Mouse (Mus musculus) megakaryocyte-erythroid progenitor cell, adult 5-6 weeks (primary cell): Measurements from ENCODE around the gene Nmrk2. TPM values are rescaled to one million over a fixed set of nuclear protein-coding genes. Genes with fewer than 3 reads are reported as not detected.
"Not testable (repeated sequence)": the region's sequence is repeated elsewhere in the genome, so short reads cannot be mapped to it uniquely, and the experiment has no call there.

Experiments used
- ATAC-seq: replicated peaks from 2 replicates; pipeline ENCODE4 v1.8.0; 2016; ENCODE audit warnings: mild to moderate bottlenecking, inconsistent platforms; ENCODE audit not compliant: severe bottlenecking, poor library complexity, low FRiP score, low TSS enrichment
- total RNA-seq, 2 experiments: library from RNA; stranded (forward) in 1 of 2; stranded (reverse) in 1 of 2; fragments of 200-1000, 215-1000 nt in 1 of 2; fragments of >200 nt in 1 of 2; fragmentation: Nextera tagmentation in 1 of 2; gene quantifications; 2 replicates each; pipeline ENCODE4 v1.2.3; 2014 to 2017

Gene Nmrk2
- total RNA-seq, 2 experiments from 2014 or later: not detected

GRCm38 (mm10) chr10:81217964-81218363 lies 16.1 kb upstream of the Nmrk2 start:
- peak; percentile 85 for ATAC-seq

GRCm38 (mm10) chr10:81217267-81217666 lies 15.4 kb upstream of the Nmrk2 start:
- not testable (repeated sequence) for ATAC-seq

DNA sequence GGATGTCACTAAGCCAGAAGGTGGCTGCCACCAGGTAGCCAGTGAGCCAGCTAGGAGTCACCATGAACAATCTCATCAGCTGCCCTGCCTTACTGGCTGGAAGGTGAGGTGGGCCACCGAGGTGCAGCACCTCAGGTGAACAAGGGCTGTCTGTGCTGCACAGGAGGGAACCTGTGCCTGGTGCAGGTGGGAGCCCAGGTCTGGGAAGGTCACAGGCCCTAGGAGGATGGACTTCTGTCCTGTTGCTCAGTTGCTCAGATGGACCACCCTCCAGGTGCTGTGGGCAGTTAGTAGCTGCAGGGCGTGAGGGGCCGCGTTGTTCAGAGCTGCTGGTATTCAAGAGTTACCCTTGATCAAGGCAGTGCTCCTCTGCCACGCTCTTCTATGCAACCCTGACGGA lies 15.0 kb upstream of the Nmrk2 start:
- ATAC-seq: no peak

GRCm38 (mm10) chr10:81216260-81216659 lies 14.4 kb upstream of the Nmrk2 start:
- ATAC-seq: no peak

DNA sequence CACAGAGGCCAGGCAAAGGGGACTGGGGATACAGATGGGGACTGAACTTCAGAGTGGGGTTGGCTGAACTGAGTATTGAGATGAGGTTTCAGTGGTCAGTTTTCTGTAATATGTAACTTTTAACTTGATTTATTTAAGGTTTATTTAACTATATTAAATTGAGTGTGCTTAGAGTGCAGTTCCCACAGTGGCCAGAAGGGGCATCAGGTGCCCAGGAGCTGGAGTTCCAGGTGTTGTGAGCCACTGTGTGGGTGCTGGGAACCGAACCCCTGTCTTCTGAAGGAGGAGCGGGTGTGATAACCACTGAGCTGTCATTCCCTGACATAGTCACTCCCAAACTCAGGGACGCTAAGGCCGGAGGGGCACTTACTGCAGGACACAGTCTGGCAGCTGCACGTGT lies 8.3 kb upstream of the Nmrk2 start:
- no peak for ATAC-seq

DNA sequence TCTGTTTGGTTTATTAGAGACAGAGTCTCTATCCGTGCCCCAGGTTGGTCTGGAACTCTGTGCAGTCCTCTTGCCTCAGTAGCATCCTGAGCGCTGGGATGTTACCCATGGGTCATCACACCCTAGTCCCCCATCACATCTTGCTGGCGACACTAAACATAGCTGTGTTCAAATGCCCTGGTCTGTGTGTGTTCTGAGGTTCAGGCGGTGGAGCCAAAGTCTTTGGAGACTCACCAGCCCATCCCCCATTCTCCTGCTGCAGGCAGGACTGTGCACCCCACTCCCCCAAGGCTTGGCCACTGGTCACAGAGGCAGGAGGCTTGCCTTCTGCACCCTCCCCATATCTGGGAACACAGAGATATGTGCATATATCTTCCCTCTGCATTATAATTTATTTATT lies 2.3 kb upstream of the Nmrk2 start:
- ATAC-seq: no peak

DNA sequence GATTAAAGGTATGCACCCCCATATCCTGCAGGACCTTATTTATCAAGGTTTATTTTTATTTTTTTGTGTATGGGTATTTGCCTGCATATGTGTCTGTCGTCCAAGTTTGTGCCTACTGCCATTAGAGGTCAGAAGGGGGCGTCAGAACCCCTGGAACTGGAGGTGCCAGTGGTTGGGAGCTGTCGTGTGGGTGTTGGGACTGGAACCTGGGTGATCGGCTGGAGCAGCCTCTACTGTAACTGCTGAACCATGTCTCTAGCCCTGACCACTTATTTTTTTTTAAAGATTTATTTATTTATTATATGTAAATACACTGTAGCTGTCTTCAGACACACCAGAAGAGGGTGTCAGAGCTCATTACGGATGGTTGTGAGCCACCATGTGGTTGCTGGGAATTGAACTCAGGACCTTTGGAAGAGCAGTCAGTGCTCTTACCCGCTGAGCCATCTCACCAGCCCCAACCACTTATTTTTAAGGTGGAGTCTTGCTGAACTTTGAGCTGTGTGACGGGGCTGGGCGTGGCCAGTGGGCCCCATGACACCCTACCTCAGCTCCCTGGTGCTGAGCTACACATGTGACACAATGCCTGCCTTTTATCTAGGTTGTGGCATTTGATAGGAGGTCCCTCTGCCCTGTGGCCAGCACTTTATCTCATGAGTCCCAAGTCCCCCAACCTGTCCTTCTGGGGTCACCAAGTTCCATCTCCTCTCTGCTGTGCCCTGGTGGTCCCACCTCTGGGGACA lies 1.3 kb upstream of the Nmrk2 start:
- ATAC-seq: peak; percentile 88

DNA sequence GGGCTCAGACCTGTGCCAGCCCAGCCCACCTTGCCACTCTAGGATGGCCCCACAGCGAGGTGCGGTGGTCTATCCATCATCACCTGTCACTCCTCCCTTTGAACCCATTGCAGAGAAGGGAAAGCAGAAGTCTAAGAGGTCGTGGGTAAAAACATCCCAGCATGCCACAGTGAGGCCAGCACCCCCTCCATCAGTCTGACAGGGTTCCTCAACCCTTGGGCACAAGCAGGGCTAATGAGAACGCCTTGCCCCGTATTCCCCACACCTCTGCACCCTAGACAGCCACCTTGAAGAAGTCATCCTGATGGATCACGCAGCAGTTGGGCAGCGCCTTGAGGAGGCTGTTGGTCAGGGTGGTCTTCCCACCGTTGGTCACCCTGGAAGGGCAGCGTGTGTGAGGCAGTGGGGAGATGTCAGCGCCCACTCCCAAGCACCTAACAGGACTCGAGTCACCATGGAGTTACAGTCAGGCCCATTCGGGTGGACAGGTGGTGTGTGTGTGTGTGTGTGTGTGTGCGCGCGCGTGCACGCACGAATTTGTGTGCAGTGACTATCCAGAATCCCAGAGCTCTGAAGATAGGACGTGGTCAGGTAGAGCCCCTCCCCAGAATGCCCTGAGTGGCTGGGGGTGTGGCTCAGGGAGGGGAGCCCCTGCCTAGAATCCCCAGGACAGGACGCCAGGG lies 1.1 kb downstream of the Nmrk2 start:
- ATAC-seq: no peak

DNA sequence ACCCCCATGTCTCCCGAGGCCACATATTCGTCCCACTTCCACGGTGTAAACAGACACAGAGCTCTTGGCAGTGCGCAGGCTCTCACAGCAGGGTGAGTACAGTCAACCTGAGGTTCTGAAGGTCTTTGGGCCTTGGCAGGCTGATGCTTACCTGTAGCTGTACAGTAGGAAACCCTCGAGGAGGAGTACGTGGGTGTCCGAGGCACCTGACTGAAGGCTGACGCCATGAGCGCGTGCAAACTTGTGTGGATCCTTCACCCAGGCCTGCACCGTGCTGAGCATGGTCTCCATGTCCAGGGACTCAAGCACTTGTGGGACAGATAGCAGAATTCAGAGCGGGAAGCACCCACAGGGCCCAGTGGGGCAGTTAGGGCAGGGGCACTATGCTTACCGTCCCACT lies 1.7 kb downstream of the Nmrk2 start:
- ATAC-seq: no peak

DNA sequence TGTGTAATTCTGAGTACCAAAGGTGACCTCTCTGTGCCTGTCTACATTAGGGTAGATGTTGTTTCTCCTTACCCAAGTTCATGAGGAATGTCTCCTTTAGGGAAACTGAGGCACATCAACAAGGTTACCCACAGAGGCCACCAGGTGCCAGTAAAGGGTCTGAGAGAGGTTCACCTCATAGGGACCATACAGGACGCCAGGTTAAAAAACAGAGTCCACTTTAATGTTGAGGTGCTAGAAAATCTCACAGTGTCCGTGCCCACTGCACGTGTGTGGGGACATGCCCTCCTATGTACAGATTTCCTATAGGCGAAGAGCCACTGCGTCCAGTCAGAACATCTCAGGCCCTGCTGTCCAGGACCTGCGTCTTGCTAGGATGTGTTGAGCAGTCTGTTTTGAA lies 2.9 kb downstream of the Nmrk2 start:
- ATAC-seq: no peak

DNA sequence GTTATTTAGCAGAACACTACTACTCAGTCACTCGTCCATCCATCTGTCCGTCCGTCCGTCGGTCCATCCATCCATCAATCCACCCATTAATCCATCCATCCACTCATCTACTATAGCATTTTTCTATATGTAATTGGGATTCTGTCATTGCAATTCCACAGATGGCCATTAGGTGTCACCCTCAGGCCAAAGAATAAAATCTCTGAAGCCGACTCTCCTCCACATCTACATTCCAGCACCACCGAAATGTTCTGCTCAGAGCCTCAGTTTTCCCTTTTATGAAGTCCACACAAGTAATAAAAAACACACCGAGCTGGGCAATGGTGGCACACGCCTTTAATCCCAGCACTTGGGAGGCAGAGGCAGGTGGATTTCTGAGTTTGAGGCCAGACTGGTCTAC lies 3.6 kb downstream of the Nmrk2 start:
- no peak for ATAC-seq

- ATAC-seq: no peak
Observed at GRCm38 (mm10) chr10:81197305-81197704, 4.5 kb downstream of the Nmrk2 start.

DNA sequence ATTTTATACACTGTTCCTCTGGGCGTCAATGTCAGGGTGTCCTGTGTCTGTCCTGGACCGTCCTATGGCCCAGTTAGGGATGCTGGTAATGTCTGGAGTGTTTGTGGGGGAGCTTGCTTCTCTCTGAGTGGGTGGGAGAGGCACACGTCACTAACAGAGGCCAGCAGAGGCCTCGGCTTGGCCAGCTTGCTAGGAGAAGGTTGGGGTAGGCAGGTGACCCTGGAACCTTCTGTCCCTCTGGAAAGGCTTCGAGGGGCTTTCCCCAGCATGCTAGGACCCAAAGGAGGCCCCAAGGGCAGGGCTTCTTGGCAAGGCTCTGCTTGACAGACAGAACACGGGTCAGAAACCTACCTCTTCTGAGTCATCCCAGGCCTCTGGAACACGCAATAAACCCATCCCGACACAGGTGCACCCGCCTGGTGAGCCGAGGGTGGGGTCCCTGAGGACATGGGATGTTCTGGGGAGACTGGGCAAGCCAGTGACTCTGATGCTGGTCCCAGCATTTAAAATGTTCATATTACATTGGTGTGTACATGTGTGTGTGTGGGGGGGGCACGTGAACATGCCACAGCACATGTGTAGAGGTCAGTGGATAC lies 5.3 kb downstream of the Nmrk2 start:
- ATAC-seq: no peak

- no peak for ATAC-seq
Observed at GRCm38 (mm10) chr10:81195300-81195699, 6.6 kb downstream of the Nmrk2 start.

- peak; percentile 22; the same call in 1 of the 2 replicates for ATAC-seq
Observed at GRCm38 (mm10) chr10:81193991-81194774, 7.7 kb downstream of the Nmrk2 start.

DNA sequence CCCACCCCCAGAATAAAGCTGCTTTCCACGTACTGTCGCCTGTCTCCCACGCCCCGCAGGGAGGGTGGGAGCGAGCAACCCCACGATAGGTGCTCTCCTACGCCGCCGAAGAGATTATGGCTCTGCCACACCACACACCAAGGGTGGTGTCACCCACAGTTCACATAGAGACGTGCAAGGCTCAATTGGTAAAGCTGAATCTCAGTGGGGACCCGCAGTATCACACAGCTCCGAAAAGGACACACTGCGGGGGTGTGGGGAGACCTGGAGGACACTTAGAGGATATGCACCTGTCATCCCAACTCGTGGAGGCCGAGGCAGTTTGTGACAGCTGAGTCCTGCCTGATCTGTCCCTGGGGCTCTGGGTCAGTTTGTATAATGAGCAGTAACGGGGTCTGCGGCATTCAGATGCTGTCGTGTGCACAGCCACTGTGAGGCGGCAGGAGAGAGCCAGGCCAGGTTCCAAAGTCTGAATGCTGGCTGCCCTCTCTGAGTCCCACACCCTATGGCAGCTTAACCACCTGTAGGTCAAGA lies 8.8 kb downstream of the Nmrk2 start:
- peak; percentile 7; the same call in 1 of the 2 replicates for ATAC-seq

DNA sequence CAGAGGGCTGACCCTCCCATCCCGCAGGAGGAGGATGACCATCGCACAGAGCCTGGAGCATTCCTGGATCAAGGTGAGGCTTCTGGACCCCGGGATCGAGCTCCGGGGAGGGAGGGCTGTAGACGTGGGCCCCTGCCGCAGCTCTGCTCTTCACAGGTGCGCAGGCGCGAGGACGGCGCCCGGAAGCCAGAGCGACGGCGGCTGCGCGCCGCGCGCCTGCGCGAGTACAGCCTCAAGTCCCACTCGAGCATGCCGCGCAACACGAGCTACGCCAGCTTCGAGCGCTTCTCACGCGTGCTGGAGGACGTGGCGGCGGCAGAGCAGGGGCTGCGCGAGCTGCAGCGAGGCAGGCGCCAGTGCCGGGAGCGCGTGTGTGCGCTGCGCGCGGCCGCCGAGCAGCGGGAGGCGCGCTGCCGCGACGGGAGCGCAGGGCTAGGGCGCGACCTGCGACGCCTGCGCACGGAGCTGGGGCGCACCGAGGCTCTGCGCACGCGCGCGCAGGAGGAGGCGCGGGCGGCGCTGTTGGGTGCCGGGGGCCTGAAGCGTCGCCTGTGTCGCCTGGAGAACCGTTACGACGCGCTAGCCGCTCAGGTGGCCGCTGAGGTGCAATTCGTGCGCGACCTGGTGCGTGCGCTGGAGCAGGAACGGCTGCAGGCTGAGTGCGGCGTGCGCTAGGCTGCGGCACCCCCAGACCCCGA lies 9.4 kb downstream of the Nmrk2 start:
- ATAC-seq: peak; percentile 40

GRCm38 (mm10) chr10:81191342-81191982 lies 10.4 kb downstream of the Nmrk2 start:
- ATAC-seq: no peak

GRCm38 (mm10) chr10:81190912-81191321 lies 10.9 kb downstream of the Nmrk2 start:
- ATAC-seq: 0 out of 2 replicates have a peak, but pooled peaks have one; percentile 9
